Mouse (Mus musculus): ENCODE results near the gene Dhrs2. TPM values are rescaled to one million over a fixed set of nuclear protein-coding genes. Genes with fewer than 3 reads are reported as not detected.

The Dhrs2 gene
- not detected for polyA plus RNA-seq (2017; shearing (Covaris generic))

GRCm38 (mm10) chr14:55221707-55222106, at the start of gene Dhrs2:
Gene Dhrs2, plus strand, starts transcription at chr14:55222007.
- ATAC-seq, result no peak

- no peak for ATAC-seq
These were observed 47.6 kb upstream of the Dhrs2 start for GRCm38 (mm10) chr14:55174164-55174563.

- ATAC-seq, result no peak
These were observed 44.5 kb upstream of the Dhrs2 start for GRCm38 (mm10) chr14:55177274-55177673.

GRCm38 (mm10) chr14:55180951-55181350, 40.9 kb upstream of the Dhrs2 start:
- ATAC-seq, result no peak

GRCm38 (mm10) chr14:55183231-55183630, 38.6 kb upstream of the Dhrs2 start:
- ATAC-seq, result no peak

GRCm38 (mm10) chr14:55184640-55185145, 37.1 kb upstream of the Dhrs2 start:
- no peak for ATAC-seq

GRCm38 (mm10) chr14:55188491-55188890, 33.3 kb upstream of the Dhrs2 start:
- no peak for ATAC-seq

GRCm38 (mm10) chr14:55189351-55189769, 32.4 kb upstream of the Dhrs2 start:
- no peak for ATAC-seq

- ATAC-seq, result no peak
These were observed 28.5 kb upstream of the Dhrs2 start for GRCm38 (mm10) chr14:55193354-55193753.

GRCm38 (mm10) chr14:55193876-55194635, 27.8 kb upstream of the Dhrs2 start:
- peak; percentile 68 for ATAC-seq

GRCm38 (mm10) chr14:55194786-55195185, 27.0 kb upstream of the Dhrs2 start:
- ATAC-seq, result no peak

- ATAC-seq, result no peak
These were observed 24.7 kb upstream of the Dhrs2 start for GRCm38 (mm10) chr14:55197121-55197520.

- no peak for ATAC-seq
These were observed 23.6 kb upstream of the Dhrs2 start for GRCm38 (mm10) chr14:55198187-55198586.

GRCm38 (mm10) chr14:55204544-55204943, 17.3 kb upstream of the Dhrs2 start:
- no peak for ATAC-seq

- ATAC-seq, result no peak
These were observed 16.6 kb upstream of the Dhrs2 start for GRCm38 (mm10) chr14:55205045-55205750.

- no peak for ATAC-seq
These were observed 13.5 kb upstream of the Dhrs2 start for GRCm38 (mm10) chr14:55208306-55208705.

GRCm38 (mm10) chr14:55213621-55214020, 8.2 kb upstream of the Dhrs2 start:
- no peak for ATAC-seq

GRCm38 (mm10) chr14:55214507-55214906, 7.3 kb upstream of the Dhrs2 start:
- no peak for ATAC-seq

GRCm38 (mm10) chr14:55223172-55223571, 1.4 kb downstream of the Dhrs2 start:
- ATAC-seq, result no peak

- no peak for ATAC-seq
These were observed 12.8 kb downstream of the Dhrs2 start for GRCm38 (mm10) chr14:55234639-55235038.

GRCm38 (mm10) chr14:55236685-55237084, 14.9 kb downstream of the Dhrs2 start:
- no peak for ATAC-seq

GRCm38 (mm10) chr14:55242664-55243063, 20.9 kb downstream of the Dhrs2 start:
- no peak for ATAC-seq

GRCm38 (mm10) chr14:55247181-55247580, 25.4 kb downstream of the Dhrs2 start:
- ATAC-seq, result no peak

- ATAC-seq, result no peak
These were observed 26.5 kb downstream of the Dhrs2 start for GRCm38 (mm10) chr14:55248284-55248683.
